Mouse (Mus musculus): Measurements from ENCODE around the gene Cygb. TPM values are rescaled to one million over a fixed set of nuclear protein-coding genes. Genes with fewer than 3 reads are reported as not detected.

The Cygb gene
- polyA plus RNA-seq, 1 experiment from 2014 or later: 5.8 TPM

DNA sequence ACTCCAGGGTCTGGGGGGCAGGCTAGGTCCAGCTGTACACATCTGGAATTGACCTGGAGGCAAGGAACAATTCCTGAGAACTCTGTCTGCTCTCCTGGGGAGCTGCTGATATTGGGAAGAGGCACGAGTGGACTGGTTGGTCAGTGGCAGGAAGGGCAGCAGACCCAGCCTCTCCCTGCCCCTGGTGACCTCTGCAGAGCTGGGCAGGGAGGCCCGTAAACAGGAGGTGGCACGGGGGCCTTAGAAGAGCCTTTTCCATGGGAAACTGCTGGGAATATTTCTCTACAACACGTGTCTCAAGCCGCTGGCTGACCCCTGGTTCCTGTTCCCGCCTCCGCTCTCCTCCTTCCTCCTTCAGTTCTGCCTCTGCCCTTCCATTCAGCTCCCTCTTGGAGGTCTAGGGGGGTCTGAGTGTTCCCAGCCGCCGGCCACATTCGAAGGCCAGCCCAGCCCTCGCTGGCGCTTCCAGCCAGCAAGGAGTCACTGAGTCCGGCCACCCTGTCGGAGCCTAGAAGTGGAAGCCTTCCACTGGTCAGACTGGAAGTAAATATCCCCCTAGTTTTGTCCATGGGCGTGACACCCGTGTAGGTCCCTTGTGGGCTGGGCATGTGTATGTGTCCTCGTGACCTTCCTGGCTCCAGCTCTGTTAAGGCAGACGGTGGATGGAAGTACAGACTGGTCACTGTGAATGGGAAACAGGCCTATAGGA lies 5.7 kb downstream of the Cygb start:
- ATAC-seq (ENCODE audit: insufficient number of reproducible peaks, insufficient read depth, low FRiP score, low read depth): 0 out of 2 replicates have a peak, but pooled peaks have one; percentile 6
- Histone ChIP-seq H3K9ac (ENCODE audit: low read length) (peak overlapping the region; percentile 19; the same call in 1 of the 2 replicates), H3K36me3 (ENCODE audit: control insufficient read depth, insufficient read depth, low read length) (no peaks in the 10 kb centered on the region), H3K27ac (replicated peaks in 1 of 2; ENCODE audit: control insufficient read depth in 1 of 2, insufficient read depth in 1 of 2, low read depth in 2 of 2, low read length in 2 of 2) (peak overlapping the region; percentile 9 to 64; a peak in 3 of 4 replicates), H3K27me3 (ENCODE audit: control insufficient read depth, insufficient read depth, low read length) (peaks cover 33% of the 10 kb centered on the region), H3K9me3 (ENCODE audit: control insufficient read depth, low read length) (no peaks in the 10 kb centered on the region), H3K4me3 (ENCODE audit: control insufficient read depth in 1 of 2, insufficient read depth in 1 of 2, low read depth in 1 of 2, low read length in 2 of 2) (no peak overlapping the region), H3K4me1 (ENCODE audit: control insufficient read depth in 2 of 2, insufficient read depth in 2 of 2, low read length in 2 of 2) (peaks cover 22 to 30% of the 10 kb centered on the region in 2 experiments), H3K4me2 (ENCODE audit: low read length) (no peak overlapping the region)
- WGBS: 54% methylated on average over 18 of the region's 18 CpGs

DNA sequence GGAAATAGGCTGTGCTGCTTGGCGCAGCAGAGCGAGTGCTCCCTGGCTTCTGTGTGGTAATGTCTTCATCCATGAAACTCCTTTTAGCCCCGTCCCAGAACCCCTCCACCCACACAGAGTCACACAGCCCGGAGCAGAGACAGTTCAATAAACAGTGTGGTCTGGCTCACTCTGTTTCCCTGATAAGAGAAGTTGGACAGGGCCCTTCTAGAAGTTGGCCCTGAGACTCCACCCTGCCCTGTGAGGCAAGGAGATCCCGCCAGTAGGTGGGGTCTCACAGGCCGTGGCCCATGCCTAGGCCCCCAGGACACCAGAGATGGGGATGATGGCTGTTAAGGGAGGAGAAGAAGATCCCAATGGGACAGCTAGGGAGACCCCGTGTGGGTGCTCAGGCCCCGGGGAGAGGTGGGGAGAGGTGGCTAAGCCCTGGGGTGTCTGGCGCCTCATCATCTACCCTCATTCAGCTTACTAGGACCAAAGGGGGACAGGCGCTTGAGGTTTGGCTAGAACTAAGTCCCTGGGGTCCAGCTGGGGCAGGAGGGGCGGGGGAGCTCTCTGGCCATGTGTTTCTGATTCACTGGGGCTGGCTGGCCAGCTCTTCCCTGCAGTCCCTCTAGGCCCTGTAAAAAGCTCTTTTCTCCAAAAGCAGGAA lies 6.6 kb downstream of the Cygb start:
- no peak overlapping the region for H3K9ac ChIP-seq (ENCODE audit: low read length)
- 0 out of 2 replicates have a peak, but pooled peaks have one; percentile 18 for ATAC-seq (ENCODE audit: insufficient number of reproducible peaks, insufficient read depth, low FRiP score, low read depth)
- peaks cover 24% of the 10 kb centered on the region for H3K27me3 ChIP-seq (ENCODE audit: control insufficient read depth, insufficient read depth, low read length)
- H3K27ac ChIP-seq (replicated peaks in 1 of 2; ENCODE audit: control insufficient read depth in 1 of 2, insufficient read depth in 1 of 2, low read depth in 2 of 2, low read length in 2 of 2): peak overlapping the region; percentile 33 to 66; a peak in 3 of 4 replicates
- no peaks in the 10 kb centered on the region for H3K36me3 ChIP-seq (ENCODE audit: control insufficient read depth, insufficient read depth, low read length)
- H3K4me3 ChIP-seq (ENCODE audit: control insufficient read depth in 1 of 2, insufficient read depth in 1 of 2, low read depth in 1 of 2, low read length in 2 of 2): no peak overlapping the region
- no peak overlapping the region for H3K4me2 ChIP-seq (ENCODE audit: low read length)
- H3K4me1 ChIP-seq (ENCODE audit: control insufficient read depth in 2 of 2, insufficient read depth in 2 of 2, low read length in 2 of 2): peaks cover 23 to 28% of the 10 kb centered on the region in 2 experiments
- no peaks in the 10 kb centered on the region for H3K9me3 ChIP-seq (ENCODE audit: control insufficient read depth, low read length)
- WGBS: 42% methylated on average over 11 of the region's 11 CpGs

DNA sequence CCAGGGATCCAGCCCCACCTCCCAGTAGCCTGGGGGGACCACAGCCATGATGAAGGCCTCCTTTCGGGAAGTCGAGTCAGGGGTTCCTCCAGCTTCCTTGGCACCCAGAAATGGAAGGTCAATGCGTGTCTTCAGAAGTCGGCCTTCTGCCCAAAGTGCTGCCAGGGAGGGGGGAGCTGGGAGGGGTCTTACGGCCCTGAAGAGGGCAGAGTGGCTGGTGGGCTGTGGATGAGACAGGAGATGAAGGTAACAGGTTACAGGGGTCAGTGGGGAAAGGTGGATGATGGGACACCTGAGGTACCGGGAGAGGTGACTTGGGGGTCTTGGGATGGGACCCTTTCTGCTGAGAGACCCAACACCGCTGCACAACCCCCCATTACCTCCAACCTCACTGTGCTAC lies 7.3 kb downstream of the Cygb start:
- 86% methylated on average over 7 of the region's 7 CpGs for WGBS
- Histone ChIP-seq H3K9me3 (ENCODE audit: control insufficient read depth, low read length) (no peaks in the 10 kb centered on the region), H3K27me3 (ENCODE audit: control insufficient read depth, insufficient read depth, low read length) (peaks cover 17% of the 10 kb centered on the region), H3K9ac (ENCODE audit: low read length) (no peak overlapping the region), H3K4me2 (ENCODE audit: low read length) (no peak overlapping the region), H3K4me3 (ENCODE audit: control insufficient read depth in 1 of 2, insufficient read depth in 1 of 2, low read depth in 1 of 2, low read length in 2 of 2) (no peak overlapping the region), H3K36me3 (ENCODE audit: control insufficient read depth, insufficient read depth, low read length) (no peaks in the 10 kb centered on the region), H3K4me1 (ENCODE audit: control insufficient read depth in 2 of 2, insufficient read depth in 2 of 2, low read length in 2 of 2) (peaks cover 23 to 28% of the 10 kb centered on the region in 2 experiments), H3K27ac (replicated peaks in 1 of 2; ENCODE audit: control insufficient read depth in 1 of 2, insufficient read depth in 1 of 2, low read depth in 2 of 2, low read length in 2 of 2) (peak overlapping the region in 1 of 2 experiments; percentile 33; a peak in 1 of 4 replicates)
- no peak for ATAC-seq (ENCODE audit: insufficient number of reproducible peaks, insufficient read depth, low FRiP score, low read depth)

DNA sequence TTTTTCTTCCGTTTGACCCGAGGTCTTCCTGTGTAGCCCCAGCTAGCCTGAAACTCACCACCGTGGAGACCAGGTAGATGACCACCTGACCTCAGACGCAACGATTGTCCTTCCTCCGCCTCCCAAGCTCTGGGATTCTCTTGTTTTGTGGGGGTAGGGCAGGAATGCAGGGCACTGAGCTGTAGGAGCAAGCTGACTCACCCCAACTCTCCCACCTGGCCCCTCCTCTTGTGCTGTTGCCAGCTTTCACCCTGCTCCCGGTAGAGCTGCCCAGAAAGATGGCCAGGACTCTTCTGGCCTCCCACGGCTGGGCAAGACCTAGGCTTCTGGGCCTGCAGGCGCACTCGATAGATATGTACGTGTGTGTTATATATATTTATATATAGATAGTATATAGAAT lies 8.0 kb downstream of the Cygb start:
- WGBS: 68% methylated on average over 11 of the region's 11 CpGs
- Histone ChIP-seq H3K9ac (ENCODE audit: low read length) (no peak overlapping the region), H3K4me1 (ENCODE audit: control insufficient read depth in 2 of 2, insufficient read depth in 2 of 2, low read length in 2 of 2) (peaks cover 23 to 28% of the 10 kb centered on the region in 2 experiments), H3K9me3 (ENCODE audit: control insufficient read depth, low read length) (no peaks in the 10 kb centered on the region), H3K27ac (replicated peaks in 1 of 2; ENCODE audit: control insufficient read depth in 1 of 2, insufficient read depth in 1 of 2, low read depth in 2 of 2, low read length in 2 of 2) (no peak overlapping the region), H3K36me3 (ENCODE audit: control insufficient read depth, insufficient read depth, low read length) (no peaks in the 10 kb centered on the region), H3K4me2 (ENCODE audit: low read length) (no peak overlapping the region), H3K4me3 (ENCODE audit: control insufficient read depth in 1 of 2, insufficient read depth in 1 of 2, low read depth in 1 of 2, low read length in 2 of 2) (no peak overlapping the region), H3K27me3 (ENCODE audit: control insufficient read depth, insufficient read depth, low read length) (peaks cover 11% of the 10 kb centered on the region; the same call in 1 of the 2 replicates)
- no peak for ATAC-seq (ENCODE audit: insufficient number of reproducible peaks, insufficient read depth, low FRiP score, low read depth)

DNA sequence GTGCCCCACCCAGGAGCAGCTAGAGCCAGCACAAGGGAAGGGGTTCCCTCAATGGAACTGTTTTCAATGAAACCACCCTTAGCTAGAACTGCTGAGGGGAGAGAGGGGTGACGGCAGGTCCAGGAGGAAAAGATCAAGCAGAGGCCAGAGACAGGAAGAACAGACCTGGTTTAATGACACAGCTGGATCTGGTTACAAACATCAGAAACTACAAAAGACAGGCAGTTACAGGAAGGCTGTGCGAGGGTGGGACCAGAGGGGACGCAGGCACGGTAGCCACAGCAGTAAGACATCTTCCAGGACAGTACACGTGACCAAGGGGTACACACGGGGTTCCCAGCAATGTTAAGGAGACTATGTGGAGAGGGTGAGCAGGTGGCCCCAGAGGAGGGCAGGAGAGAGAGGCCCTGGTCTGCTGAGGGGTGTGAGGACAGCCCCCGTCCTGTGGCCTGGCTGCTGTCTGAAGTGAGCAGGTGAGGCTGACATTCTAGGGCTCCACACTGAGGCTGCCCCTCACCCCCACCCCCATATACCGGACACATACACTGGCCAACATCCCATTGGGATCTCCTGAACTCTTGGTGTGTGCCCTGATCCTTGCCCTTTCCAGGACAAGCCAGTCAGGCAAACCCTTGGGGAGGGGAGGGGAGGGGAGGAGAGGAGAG lies 8.5 kb downstream of the Cygb start:
- WGBS: 60% methylated on average over 8 of the region's 8 CpGs
- Histone ChIP-seq H3K27ac (replicated peaks in 1 of 2; ENCODE audit: control insufficient read depth in 1 of 2, insufficient read depth in 1 of 2, low read depth in 2 of 2, low read length in 2 of 2) (no peak overlapping the region), H3K4me2 (ENCODE audit: low read length) (no peak overlapping the region), H3K9me3 (ENCODE audit: control insufficient read depth, low read length) (no peaks in the 10 kb centered on the region), H3K9ac (ENCODE audit: low read length) (no peak overlapping the region), H3K36me3 (ENCODE audit: control insufficient read depth, insufficient read depth, low read length) (no peaks in the 10 kb centered on the region), H3K4me3 (ENCODE audit: control insufficient read depth in 1 of 2, insufficient read depth in 1 of 2, low read depth in 1 of 2, low read length in 2 of 2) (no peak overlapping the region), H3K4me1 (ENCODE audit: control insufficient read depth in 2 of 2, insufficient read depth in 2 of 2, low read length in 2 of 2) (peaks cover 23 to 28% of the 10 kb centered on the region in 2 experiments), H3K27me3 (ENCODE audit: control insufficient read depth, insufficient read depth, low read length) (peaks cover 10% of the 10 kb centered on the region; the same call in 1 of the 2 replicates)
- no peak for ATAC-seq (ENCODE audit: insufficient number of reproducible peaks, insufficient read depth, low FRiP score, low read depth)

DNA sequence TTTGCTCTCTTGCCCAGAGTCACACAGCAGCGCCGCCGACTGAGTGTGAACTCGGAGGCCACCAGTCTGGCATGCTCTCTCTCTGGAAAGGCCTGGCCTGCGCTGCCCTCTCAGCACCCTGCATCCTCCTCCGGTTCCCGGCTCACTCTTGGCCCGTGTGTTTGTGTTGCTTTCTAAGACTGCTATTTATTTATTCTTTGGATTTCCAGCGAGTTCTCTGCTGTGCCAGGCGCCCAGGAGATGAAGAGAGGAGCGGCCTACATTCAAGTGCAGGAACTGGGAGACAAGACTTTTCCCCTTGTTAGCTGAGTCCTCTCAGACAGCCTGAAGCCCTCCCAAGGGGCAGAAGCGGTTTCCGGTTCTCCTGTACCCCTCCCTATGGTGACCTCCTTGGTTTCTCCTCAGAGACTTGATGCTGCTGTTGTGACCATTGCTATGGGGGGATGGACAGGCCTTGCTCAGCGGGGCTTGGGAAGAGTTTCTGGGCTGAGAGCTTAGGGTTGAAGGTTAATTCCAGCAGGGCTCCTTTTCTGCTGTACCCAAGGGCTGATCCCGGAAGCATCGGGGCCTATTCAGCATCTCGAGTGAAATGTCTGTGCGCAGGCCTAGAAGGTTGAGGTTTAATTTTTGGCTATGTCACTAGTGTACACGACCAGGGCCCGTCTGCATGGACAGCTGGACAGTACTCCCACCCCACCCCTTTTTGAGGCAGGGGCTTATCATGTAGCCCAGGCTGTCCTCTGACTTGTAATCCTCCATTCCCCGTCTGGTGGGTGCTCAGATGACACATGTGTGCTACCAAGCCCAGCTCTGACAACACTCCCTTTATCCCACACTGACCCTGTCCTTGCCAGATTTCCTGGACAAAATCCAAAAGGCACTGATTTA lies 9.6 kb downstream of the Cygb start:
- H3K27ac ChIP-seq (replicated peaks in 1 of 2; ENCODE audit: control insufficient read depth in 1 of 2, insufficient read depth in 1 of 2, low read depth in 2 of 2, low read length in 2 of 2): no peak overlapping the region
- H3K4me2 ChIP-seq (ENCODE audit: low read length): 0 out of 2 replicates have a peak overlapping the region, but pooled peaks have one; percentile 47
- no peak for ATAC-seq (ENCODE audit: insufficient number of reproducible peaks, insufficient read depth, low FRiP score, low read depth)
- H3K4me1 ChIP-seq (ENCODE audit: control insufficient read depth in 2 of 2, insufficient read depth in 2 of 2, low read length in 2 of 2): peaks cover 23 to 28% of the 10 kb centered on the region in 2 experiments
- WGBS: 53% methylated on average over 21 of the region's 21 CpGs
- H3K36me3 ChIP-seq (ENCODE audit: control insufficient read depth, insufficient read depth, low read length): no peaks in the 10 kb centered on the region
- peaks cover 5% of the 10 kb centered on the region; the same call in 1 of the 2 replicates for H3K27me3 ChIP-seq (ENCODE audit: control insufficient read depth, insufficient read depth, low read length)
- no peak overlapping the region for H3K4me3 ChIP-seq (ENCODE audit: control insufficient read depth in 1 of 2, insufficient read depth in 1 of 2, low read depth in 1 of 2, low read length in 2 of 2)
- no peaks in the 10 kb centered on the region for H3K9me3 ChIP-seq (ENCODE audit: control insufficient read depth, low read length)
- no peak overlapping the region for H3K9ac ChIP-seq (ENCODE audit: low read length)

Measured in heart, embryonic 14.5 days (tissue).